Mouse (Mus musculus) heart, postnatal 14 days (tissue): ENCODE measurements around the gene Shq1. TPM values are rescaled to one million over a fixed set of nuclear protein-coding genes. Genes with fewer than 3 reads are reported as not detected.

Experiments used
- DNase-seq, 2 experiments: peaks; one replicate each; pipeline ENCODE4 v3.0.0; 2021 to 2022
- intact Hi-C: fragments of 180-260 bp; cut with DNase I; formaldehyde crosslinking; loops from one replicate; pipeline ENCODE4 v1.15.1; 2025
- long read RNA-seq, 2 experiments: library from polyadenylated mRNA; stranded (forward); transcript quantifications; one replicate each; pipeline ENCODE4 v2.0.0; 2021
- total RNA-seq, 2 experiments: library from RNA; stranded (reverse); gene quantifications; 2 replicates each; pipeline ENCODE4 v1.2.3; 2021

The Shq1 gene
- total RNA-seq = 1 to 10 TPM; 2.7 to 3.7 TPM
- long read RNA-seq, experiment 1, transcript Shq1-204 (11 exons, 1,990 nt) = major isoform, 5 of 6 reads
- long read RNA-seq, experiment 1, partial matches to known transcripts = 0 of 6 reads
- long read RNA-seq, experiment 1, other reads (novel, unspliced or antisense) = 1 of 6 reads
- long read RNA-seq, experiment 2, transcript Shq1-204 (11 exons, 1,990 nt) = major isoform, 7 of 8 reads
- long read RNA-seq, experiment 2, partial matches to known transcripts = 1 of 8 reads
- long read RNA-seq, experiment 2, other reads (novel, unspliced or antisense) = 0 of 8 reads

DNA sequence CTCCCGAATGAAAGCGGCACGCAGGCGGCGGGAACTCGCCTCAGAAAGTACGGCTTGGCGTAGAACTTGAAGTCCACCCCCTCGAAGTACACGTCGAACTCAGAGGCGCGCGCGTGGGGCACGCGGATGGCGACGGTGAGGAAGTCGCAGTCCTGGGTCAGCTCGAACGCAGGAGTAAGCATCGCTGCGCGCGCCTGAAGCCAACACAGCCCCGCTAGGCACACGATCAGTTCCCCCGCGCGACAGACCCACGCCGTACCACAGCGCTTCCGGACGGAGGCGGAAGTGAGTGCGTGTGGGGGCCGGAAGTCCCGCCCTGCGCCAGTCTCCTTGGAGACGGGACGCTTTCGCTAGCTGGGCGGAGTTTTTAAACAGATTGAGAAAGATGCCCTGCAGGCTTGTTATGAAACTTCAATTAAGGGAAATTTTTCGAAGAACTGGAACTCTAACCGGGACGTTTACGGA is at the start of gene Shq1:
TSS of gene Shq1 (minus strand) at position 278 of the 465 bp plus-strand sequence.
- intact Hi-C loops = no loop called here
- DNase-seq = peak; percentile 87 to 93

GRCm38 (mm10) chr6:100720098-100720501 is 49.1 kb upstream of the Shq1 start:
- intact Hi-C loops = no loop called here
- no peak for DNase-seq

DNA sequence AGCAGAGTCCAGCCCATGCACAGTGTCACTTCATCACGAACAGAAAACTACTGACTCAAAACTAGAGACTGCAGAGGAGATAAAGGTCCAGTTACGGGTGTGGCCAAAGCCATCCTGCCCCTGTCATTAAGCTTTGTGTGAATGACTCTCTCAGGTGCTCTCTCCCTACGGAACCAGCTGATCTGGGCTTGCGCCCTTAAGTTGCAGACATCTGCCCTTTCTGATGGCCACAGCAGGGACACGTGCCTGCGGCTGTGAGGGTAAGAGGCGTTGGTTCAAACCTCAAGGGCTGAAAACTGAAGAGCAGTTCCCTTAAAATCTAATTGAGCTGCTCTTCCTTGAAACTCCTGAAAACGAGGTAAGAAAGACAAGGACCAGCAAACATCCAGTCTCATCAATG is 45.9 kb upstream of the Shq1 start:
- DNase-seq = no peak

GRCm38 (mm10) chr6:100716152-100716551 is 45.2 kb upstream of the Shq1 start:
- DNase-seq = no peak
- intact Hi-C loops = no loop called here

More for the DNA sequence above, 45.9 kb upstream of the Shq1 start:
- intact Hi-C loops = no loop called here

GRCm38 (mm10) chr6:100715296-100715828 is 44.4 kb upstream of the Shq1 start:
- intact Hi-C loops = no loop called here
- no peak for DNase-seq

DNA sequence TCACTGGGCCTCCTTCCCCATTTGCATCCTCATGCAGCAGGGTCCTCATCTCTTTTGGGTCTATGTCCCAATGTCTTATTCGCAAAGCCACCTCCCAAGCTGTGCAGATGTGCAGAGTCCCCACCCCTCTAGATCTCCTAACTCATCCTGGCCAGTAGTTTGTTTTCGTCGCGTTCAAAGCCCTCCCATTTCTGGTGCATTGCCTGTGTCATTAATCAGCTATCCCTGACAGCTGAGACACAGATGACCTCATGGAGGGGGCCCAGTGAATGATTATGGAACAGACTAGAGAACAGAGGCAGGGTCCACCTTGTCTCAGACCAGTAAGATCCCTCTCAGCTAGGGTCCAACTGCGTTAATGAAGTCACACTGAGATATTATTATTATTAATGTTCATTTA is 39.9 kb upstream of the Shq1 start:
- DNase-seq = no peak
- intact Hi-C loops = no loop called here

DNA sequence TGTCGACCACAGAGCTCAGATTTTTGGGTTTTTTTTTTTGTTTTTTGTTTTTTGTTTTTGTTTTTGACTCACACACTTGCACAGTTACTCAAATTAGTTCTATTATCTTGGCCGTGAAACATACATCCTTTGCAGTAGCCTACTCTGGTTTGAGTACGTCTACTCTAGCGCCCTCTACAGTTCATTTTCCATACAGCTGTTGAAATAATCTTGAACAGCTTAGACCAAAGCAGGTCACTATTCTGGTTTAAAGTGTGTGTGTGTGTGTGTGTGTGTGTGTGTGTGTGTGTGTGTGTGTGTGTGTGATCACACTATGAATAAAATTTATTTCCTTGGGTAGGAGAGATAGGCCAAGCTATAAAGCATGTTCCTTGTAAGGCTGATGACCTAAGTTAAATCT is 39.2 kb upstream of the Shq1 start:
- intact Hi-C loops = no loop called here
- DNase-seq = no peak

GRCm38 (mm10) chr6:100709483-100709882 is 38.5 kb upstream of the Shq1 start:
- intact Hi-C loops = no loop called here
- DNase-seq = peak; percentile 47 to 54

GRCm38 (mm10) chr6:100708996-100709395 is 38.0 kb upstream of the Shq1 start:
- DNase-seq = peak in 1 of 2 experiments; percentile 28
- intact Hi-C loops = no loop called here

DNA sequence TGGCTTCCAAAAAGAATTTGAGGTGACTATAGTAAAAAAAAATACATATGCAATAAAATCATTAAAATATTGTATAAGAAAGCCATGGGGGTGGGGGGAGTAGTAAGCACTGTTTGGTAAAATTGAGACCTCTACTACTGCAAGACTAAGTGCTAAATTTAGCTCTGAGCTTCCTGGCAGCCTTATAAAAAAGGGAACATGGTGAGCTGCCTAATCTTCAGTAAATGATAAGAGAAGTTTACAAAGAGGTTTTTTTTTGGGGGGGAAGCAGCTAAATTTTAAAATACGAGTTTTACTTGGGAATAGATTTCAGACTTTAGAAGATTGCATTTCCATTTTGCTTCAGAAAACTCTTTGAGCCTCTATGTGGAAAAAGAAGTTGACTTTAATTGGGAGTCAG is 37.3 kb upstream of the Shq1 start:
- DNase-seq = no peak
- intact Hi-C loops = no loop called here

DNA sequence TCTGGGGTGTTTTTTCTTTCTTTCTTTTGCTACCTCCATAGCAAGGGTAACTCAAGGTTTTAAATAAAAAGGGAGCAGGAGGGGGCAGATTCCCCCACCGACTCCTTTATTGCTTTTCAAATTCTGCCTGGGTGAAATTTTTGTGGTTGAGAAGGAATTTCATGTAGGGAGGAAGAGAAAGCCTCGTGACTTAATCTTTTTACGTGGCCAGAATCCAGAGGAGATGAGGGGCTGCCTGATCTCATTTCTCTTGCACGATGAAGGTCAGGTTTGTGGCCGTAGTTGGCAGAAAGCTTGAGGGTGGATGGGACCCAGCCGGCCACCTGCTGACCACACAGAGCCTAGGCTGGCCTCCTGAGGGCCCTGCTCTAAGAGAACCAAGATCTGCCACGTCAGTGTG is 36.6 kb upstream of the Shq1 start:
- peak; percentile 43 to 51 for DNase-seq
- intact Hi-C loops = no loop called here

- intact Hi-C loops = no loop called here
- no peak for DNase-seq
These were observed 35.9 kb upstream of the Shq1 start for GRCm38 (mm10) chr6:100706861-100707260.

- intact Hi-C loops = no loop called here
- no peak for DNase-seq
These were observed 34.4 kb upstream of the Shq1 start for GRCm38 (mm10) chr6:100705366-100705811.

- intact Hi-C loops = no loop called here
- peak; percentile 60 to 62 for DNase-seq
These were observed 33.8 kb upstream of the Shq1 start, which contains the start of gene Gxylt2 for GRCm38 (mm10) chr6:100704574-100705365. Gene Gxylt2 (plus strand): TSS chr6:100704734.

DNA sequence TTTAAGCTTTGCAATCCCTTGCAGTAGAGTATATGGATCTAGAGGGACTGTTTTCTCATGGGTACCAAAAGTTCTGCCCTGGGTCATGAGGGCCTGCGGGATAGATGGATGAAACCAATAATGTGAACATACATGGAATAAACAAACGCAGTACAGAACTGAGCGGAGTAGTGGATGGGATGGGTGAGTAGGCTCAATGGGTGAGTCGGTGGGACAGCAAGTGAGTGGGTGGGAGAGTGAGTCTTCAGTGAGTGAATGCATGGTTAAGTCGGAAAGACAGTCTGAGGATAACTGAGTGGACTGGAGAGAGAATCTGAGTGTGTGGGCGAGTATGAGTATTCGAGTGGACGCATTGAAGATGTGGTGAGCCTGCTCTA is 33.2 kb upstream of the Shq1 start:
- intact Hi-C loops = no loop called here

GRCm38 (mm10) chr6:100700774-100701173 is 29.8 kb upstream of the Shq1 start:
- intact Hi-C loops = no loop called here

More for the DNA sequence above, 33.2 kb upstream of the Shq1 start:
- no peak for DNase-seq

DNA sequence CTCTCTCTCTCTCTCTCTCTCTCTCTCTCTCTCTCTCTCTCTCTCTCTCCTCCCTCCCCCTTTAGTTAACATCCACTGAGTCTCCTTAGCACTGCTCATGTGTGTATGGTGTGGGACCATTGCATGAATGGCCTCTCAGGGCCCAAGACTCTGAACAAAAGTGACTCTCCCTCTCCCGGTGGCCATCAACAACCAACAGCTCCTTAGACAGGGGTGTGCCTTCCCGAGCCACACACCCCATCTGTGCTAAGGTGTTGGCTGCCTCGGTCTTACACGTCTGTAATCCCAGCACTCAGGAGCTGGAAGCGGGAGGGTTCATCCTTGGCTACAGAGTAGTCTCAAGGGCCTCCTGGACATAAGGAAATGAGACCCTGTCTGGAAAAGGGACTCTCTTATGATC is 29.0 kb upstream of the Shq1 start:
- intact Hi-C loops = no loop called here
- no peak for DNase-seq

More at GRCm38 (mm10) chr6:100700774-100701173, 29.8 kb upstream of the Shq1 start:
- DNase-seq = no peak

DNA sequence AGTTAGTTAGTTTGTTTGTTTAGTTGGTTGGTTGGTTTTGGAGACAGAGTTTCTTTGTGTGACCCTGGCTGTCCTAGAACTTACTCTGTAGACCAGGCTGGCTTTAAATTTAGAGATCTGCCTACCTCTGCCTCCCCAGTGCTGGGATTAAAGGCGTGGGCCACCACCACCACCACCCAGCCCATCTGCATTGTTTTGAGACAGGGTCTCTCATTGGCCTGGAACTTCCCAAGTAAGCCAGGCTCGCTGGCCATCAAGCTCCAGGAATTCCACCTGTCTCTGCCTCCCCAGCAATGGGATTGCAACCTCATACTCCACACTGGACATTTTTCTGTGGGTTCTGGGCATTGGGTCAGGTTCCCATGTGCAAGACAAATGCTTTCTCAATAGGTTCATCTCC is 15.4 kb upstream of the Shq1 start:
- DNase-seq = no peak

DNA sequence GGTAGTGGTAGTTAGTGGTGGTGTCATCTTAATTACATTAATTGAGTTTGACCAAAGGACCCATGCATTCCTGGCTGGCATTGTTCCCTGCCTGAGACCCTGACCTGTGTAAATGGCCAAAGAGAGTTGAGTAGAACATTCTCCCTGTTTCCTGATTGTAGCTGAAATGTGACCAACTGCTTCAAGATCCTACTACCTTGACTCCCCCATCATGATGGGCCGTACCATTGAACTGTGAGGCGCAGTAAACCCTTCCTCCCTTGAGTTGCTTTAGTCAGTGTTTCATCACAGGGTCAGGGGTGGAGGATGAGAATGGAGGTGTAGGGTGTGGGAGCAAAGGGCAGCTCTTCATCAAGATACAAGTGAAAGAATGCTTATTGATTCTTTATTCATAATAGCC is 7.7 kb upstream of the Shq1 start:
- intact Hi-C loops = no loop called here

More for the DNA sequence above, 15.4 kb upstream of the Shq1 start:
- intact Hi-C loops = no loop called here

DNA sequence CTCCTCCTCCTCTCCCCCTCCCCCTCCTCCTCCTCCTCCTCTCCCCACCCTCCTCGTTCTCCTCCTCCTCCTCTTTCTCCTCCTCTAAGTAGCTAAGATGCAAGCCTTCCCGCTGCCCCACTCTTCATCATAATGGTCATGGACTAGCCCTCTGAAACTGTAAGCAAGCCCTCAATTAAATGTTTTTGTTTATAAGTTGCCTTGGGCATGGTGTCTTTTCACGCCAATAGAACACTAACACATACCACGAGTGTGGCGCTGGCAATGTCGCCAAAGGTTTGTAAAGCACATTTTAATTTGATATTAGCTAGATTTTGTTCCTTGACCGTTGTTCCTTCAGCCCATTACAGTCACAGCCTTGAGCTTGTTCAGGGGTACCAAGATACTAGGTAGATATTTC is 5.5 kb upstream of the Shq1 start:
- intact Hi-C loops = no loop called here
- DNase-seq = no peak

More for the DNA sequence above, 7.7 kb upstream of the Shq1 start:
- no peak for DNase-seq

GRCm38 (mm10) chr6:100674974-100675373 is 4.0 kb upstream of the Shq1 start:
- intact Hi-C loops = loop anchor here (1.0 kb wide), 1 partner anchor 201 kb away; no protein-coding TSS in a partner anchor
- peak in 1 of 2 experiments; percentile 5 for DNase-seq
